Mouse (Mus musculus): Measurements from ENCODE around the gene Eefsec. TPM values are rescaled to one million over a fixed set of nuclear protein-coding genes. Genes with fewer than 3 reads are reported as not detected.

Eefsec gene
- 20.1 and 22.9 TPM in 2 replicates for total RNA-seq (2014; rRNA removed)
- polyA plus RNA-seq (2015; fragmentation: Nextera tagmentation; extraction: Ambion mirVana) = 26.1 and 28.4 TPM in 2 replicates

GRCm38 (mm10) chr6:88446063-88447002 is at the start of gene Eefsec:
Eefsec (minus strand) TSS chr6:88446539.
- H3K36me3 ChIP-seq (ENCODE audit: insufficient read depth) = no peaks in the 10 kb centered on the region
- 0 out of 2 replicates have a peak, but pooled peaks cover 5% of the 10 kb centered on the region for H3K4me1 ChIP-seq (ENCODE audit: insufficient read depth)
- ATAC-seq (peak; percentile 99), DNase-seq (peak; percentile 87)
- H3K4me3 ChIP-seq (ENCODE audit: low read depth, low read length) = peak within 1 kb of the TSS; percentile 80
- H3K4me2 ChIP-seq (ENCODE audit: low read depth) = peak within 1 kb of the TSS; percentile 77
- TF ChIP-seq CTCF (IDR thresholded peaks at IDR 0.05; ENCODE audit: low read depth) = no peak
- H3K27me3 ChIP-seq (ENCODE audit: insufficient read depth, low read length) = no peaks in the 10 kb centered on the region; the same call in 1 of the 2 replicates
- H3K9ac ChIP-seq = peak within 1 kb of the TSS; percentile 91
- 2% methylated on average over 71 of the region's 72 CpGs for WGBS
- no peaks in the 10 kb centered on the region for H3K9me3 ChIP-seq (ENCODE audit: low read length)
- H3K27ac ChIP-seq (ENCODE audit: low read depth, low read length) = peak within 1 kb of the TSS; percentile 73

DNA sequence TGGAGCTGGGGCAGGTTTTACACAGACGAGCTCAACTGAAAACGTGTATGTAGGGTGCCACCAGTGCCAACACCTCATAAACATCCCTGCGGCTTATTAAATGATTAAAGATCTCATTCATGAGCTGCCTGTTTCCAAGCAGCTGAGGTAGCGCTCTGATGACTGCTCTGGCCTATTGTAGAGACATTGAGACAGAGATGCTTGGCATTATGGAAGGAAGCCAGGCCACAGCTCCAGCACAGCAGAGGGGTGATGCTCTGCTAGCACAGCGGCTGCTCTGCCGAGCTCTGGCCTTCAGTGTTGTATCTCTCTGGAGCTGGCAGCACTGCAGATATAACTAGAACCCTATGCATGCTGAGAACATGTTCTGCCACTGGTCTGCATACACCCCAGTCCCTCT is 47.4 kb upstream of the Eefsec start:
- Histone ChIP-seq H3K9ac (no peak overlapping the region), H3K4me2 (ENCODE audit: low read depth) (no peak overlapping the region), H3K36me3 (ENCODE audit: insufficient read depth) (peaks cover 33% of the 10 kb centered on the region), H3K27me3 (ENCODE audit: insufficient read depth, low read length) (no peaks in the 10 kb centered on the region), H3K4me1 (ENCODE audit: insufficient read depth) (no peaks in the 10 kb centered on the region), H3K4me3 (ENCODE audit: low read depth, low read length) (no peak overlapping the region), H3K9me3 (ENCODE audit: low read length) (no peaks in the 10 kb centered on the region), H3K27ac (ENCODE audit: low read depth, low read length) (no peak overlapping the region)
- WGBS = 80% methylated on average over 6 of the region's 6 CpGs
- TF ChIP-seq CTCF (IDR thresholded peaks at IDR 0.05; ENCODE audit: low read depth) = no peak
- no peak for ATAC-seq
- DNase-seq = no peak

DNA sequence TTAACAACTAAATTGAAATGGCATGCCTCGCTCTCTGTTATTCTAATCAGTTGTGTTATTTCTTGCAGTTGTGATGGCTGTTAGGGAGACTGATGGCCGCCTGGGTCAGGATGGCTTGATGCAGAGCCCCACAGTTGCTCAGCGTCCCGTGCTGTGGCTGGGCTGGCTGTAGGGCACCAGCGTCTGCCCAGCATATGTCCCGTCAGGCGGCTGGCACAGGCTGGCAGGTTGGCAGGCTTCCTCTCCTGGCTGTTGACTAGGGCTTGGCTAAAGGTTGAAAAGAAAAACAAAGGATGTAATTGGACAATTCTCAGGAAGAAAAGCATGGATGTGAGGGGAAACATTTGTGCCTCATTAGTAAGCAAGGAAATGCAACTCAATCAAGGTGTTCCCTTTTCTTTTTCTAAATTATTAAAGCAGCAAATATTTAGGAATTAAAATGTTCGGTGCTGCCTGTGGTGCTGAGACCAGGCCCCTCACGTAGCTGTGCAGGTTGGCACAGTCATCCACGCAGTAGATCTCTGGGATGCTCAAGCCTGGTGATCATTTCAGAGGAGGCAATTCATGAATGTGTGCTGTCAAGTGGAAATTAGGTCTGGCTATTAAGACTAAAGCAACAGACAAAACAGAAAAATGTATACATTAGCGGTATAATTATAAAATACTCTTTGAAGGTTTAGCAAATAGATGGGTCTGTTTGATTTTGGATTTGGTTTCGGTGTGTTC is 44.5 kb upstream of the Eefsec start:
- Histone ChIP-seq H3K4me3 (ENCODE audit: low read depth, low read length) (no peak overlapping the region), H3K9ac (no peak overlapping the region), H3K9me3 (ENCODE audit: low read length) (no peaks in the 10 kb centered on the region), H3K27ac (ENCODE audit: low read depth, low read length) (no peak overlapping the region), H3K36me3 (ENCODE audit: insufficient read depth) (peaks cover 31% of the 10 kb centered on the region), H3K4me1 (ENCODE audit: insufficient read depth) (no peaks in the 10 kb centered on the region), H3K27me3 (ENCODE audit: insufficient read depth, low read length) (no peaks in the 10 kb centered on the region), H3K4me2 (ENCODE audit: low read depth) (no peak overlapping the region)
- ATAC-seq (peak; percentile 80), DNase-seq (peak; percentile 75)
- 48% methylated on average over 12 of the region's 12 CpGs for WGBS
- no peak for TF ChIP-seq CTCF (IDR thresholded peaks at IDR 0.05; ENCODE audit: low read depth)

GRCm38 (mm10) chr6:88489834-88490233 is 43.5 kb upstream of the Eefsec start:
- no peaks in the 10 kb centered on the region for H3K9me3 ChIP-seq (ENCODE audit: low read length)
- 85% methylated on average over 6 of the region's 6 CpGs for WGBS
- no peak overlapping the region for H3K4me3 ChIP-seq (ENCODE audit: low read depth, low read length)
- H3K27ac ChIP-seq (ENCODE audit: low read depth, low read length) = no peak overlapping the region
- TF ChIP-seq CTCF (IDR thresholded peaks at IDR 0.05; ENCODE audit: low read depth) = no peak
- no peak overlapping the region for H3K4me2 ChIP-seq (ENCODE audit: low read depth)
- no peaks in the 10 kb centered on the region for H3K4me1 ChIP-seq (ENCODE audit: insufficient read depth)
- peaks cover 40% of the 10 kb centered on the region for H3K36me3 ChIP-seq (ENCODE audit: insufficient read depth)
- DNase-seq = no peak
- H3K9ac ChIP-seq = no peak overlapping the region
- ATAC-seq = no peak
- H3K27me3 ChIP-seq (ENCODE audit: insufficient read depth, low read length) = no peaks in the 10 kb centered on the region

DNA sequence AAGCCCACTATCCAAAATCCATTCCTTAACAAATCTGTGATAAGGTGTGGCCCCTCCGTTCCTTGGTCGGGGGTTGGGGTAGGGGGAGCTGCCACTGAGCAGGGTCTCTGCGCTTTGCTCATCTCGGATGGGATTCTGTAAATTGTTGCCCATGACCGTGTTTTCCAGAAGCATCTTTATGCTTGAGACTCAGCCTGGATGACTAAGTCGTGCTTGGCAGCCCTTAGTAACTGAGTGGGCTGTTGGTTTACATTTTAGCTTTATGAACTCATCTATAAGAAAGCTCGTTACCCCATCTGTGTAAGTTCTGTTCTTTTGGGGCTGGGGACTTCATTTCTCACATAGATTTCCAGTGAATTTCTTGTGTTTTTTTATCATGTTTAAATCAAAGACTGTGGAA is 42.7 kb upstream of the Eefsec start:
- WGBS = 85% methylated on average over 7 of the region's 7 CpGs
- H3K4me3 ChIP-seq (ENCODE audit: low read depth, low read length) = no peak overlapping the region

DNA sequence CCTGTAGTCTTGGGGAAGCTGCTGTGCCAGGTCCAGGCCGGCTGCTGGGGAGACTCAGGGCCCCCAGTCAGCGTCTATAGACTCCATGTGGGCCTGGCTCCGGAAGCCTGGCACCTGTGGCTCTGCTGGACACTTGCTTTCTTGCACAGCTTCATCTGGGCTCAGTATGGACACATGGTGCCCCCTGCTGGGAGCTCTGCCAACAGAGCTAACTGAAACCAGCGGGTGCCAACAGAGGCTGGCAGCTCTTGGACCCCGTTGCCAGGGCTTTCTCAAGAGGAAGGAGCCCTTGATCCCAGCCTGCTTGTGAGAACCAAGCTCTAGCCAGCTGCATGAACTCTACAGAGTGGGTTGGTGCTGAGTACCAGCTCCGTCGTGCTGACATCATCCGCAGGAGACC is 40.6 kb upstream of the Eefsec start:
- H3K36me3 ChIP-seq (ENCODE audit: insufficient read depth) = peaks cover 60% of the 10 kb centered on the region
- no peaks in the 10 kb centered on the region for H3K4me1 ChIP-seq (ENCODE audit: insufficient read depth)
- H3K27me3 ChIP-seq (ENCODE audit: insufficient read depth, low read length) = no peaks in the 10 kb centered on the region
- DNase-seq (peak; percentile 83), ATAC-seq (peak; percentile 86)
- H3K4me2 ChIP-seq (ENCODE audit: low read depth) = no peak overlapping the region
- TF ChIP-seq CTCF (IDR thresholded peaks at IDR 0.05; ENCODE audit: low read depth) = peak; percentile 67
- 43% methylated on average over 8 of the region's 8 CpGs for WGBS
- H3K9me3 ChIP-seq (ENCODE audit: low read length) = no peaks in the 10 kb centered on the region
- no peak overlapping the region for H3K27ac ChIP-seq (ENCODE audit: low read depth, low read length)
- no peak overlapping the region for H3K4me3 ChIP-seq (ENCODE audit: low read depth, low read length)
- H3K9ac ChIP-seq = no peak overlapping the region

More for the DNA sequence above, 42.7 kb upstream of the Eefsec start:
- H3K36me3 ChIP-seq (ENCODE audit: insufficient read depth) = peaks cover 48% of the 10 kb centered on the region
- no peaks in the 10 kb centered on the region for H3K9me3 ChIP-seq (ENCODE audit: low read length)
- DNase-seq (no peak), ATAC-seq (no peak)
- H3K27ac ChIP-seq (ENCODE audit: low read depth, low read length) = no peak overlapping the region
- no peak for TF ChIP-seq CTCF (IDR thresholded peaks at IDR 0.05; ENCODE audit: low read depth)
- no peak overlapping the region for H3K9ac ChIP-seq
- no peaks in the 10 kb centered on the region for H3K4me1 ChIP-seq (ENCODE audit: insufficient read depth)
- no peak overlapping the region for H3K4me2 ChIP-seq (ENCODE audit: low read depth)
- H3K27me3 ChIP-seq (ENCODE audit: insufficient read depth, low read length) = no peaks in the 10 kb centered on the region
